ENCODE assay signal across 30 mouse cellular contexts in the genomic region with DNA sequence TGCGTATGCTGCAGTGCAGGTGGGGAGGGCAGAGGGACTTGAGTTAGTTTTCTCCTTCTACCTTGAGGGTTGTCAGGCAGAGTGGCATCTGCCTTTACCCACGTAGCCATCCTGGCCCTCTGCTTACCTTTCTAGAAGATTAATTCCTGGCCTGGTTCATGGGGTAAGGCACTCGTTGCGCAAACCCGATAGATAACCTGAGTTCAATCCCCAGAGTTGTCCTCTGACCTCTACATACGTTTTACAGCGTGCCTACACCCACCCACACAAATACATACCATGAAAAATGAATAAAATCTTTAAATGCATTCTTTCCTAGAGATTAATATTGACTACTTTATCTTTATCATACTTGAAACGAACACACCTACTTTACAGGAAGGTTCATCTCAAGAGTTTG.
"Had no signal": no experiment of that assay in that cellular context is flagged by ENCODE, and none has a peak within 500 bp of the region (broad histone marks: within the 10 kb centered on the region; RNA-seq: fewer than 3 reads in every experiment).

No protein-coding gene starts in this region.

- DNase-seq: left cerebral cortex, postnatal 4 days; liver; liver, embryonic 13.5 days; liver, postnatal 0 days; lung, adult 18-20 months; lung, adult 2 months; lung, embryonic 14.5 days; lung, postnatal 10 days; lung, postnatal 14 days; lung, postnatal 36 days; lung, postnatal 4 days; midbrain, embryonic 14.5 days had no signal

- H3K27me3 ChIP-seq: limb, embryonic 12.5 days; limb, embryonic 13.5 days; limb, embryonic 15.5 days; liver, embryonic 12.5 days; liver, embryonic 13.5 days; liver, embryonic 15.5 days; lung, embryonic 15.5 days; megakaryocyte, embryonic 14.5 days; midbrain, embryonic 12.5 days; midbrain, embryonic 13.5 days; midbrain, embryonic 15.5 days had no signal

- ATAC-seq: liver, embryonic 12.5 days; liver, postnatal 0 days; lung, postnatal 0 days; midbrain, embryonic 13.5 days; midbrain, embryonic 15.5 days; midbrain, embryonic 16.5 days had no signal

- H3K4me1 ChIP-seq: limb, embryonic 10.5 days; limb, embryonic 12.5 days; limb, embryonic 13.5 days; limb, embryonic 15.5 days had no signal

- H3K4me2 ChIP-seq: limb, embryonic 12.5 days; limb, embryonic 13.5 days; limb, embryonic 15.5 days; liver, embryonic 11.5 days; liver, embryonic 12.5 days; liver, embryonic 13.5 days; liver, embryonic 15.5 days; lung, embryonic 14.5 days; lung, embryonic 15.5 days; midbrain, embryonic 11.5 days; midbrain, embryonic 12.5 days; midbrain, embryonic 13.5 days; midbrain, embryonic 15.5 days had no signal

- H3K27ac ChIP-seq: limb, embryonic 10.5 days; limb, embryonic 12.5 days; limb, embryonic 13.5 days; limb, embryonic 15.5 days; liver, embryonic 12.5 days; liver, embryonic 13.5 days; liver, embryonic 14.5 days; liver, embryonic 15.5 days; lung, embryonic 15.5 days; midbrain, embryonic 10.5 days; midbrain, embryonic 12.5 days; midbrain, embryonic 13.5 days; midbrain, embryonic 15.5 days had no signal

- H3K9me3 ChIP-seq: limb, embryonic 10.5 days; limb, embryonic 12.5 days; limb, embryonic 13.5 days; limb, embryonic 15.5 days; liver, embryonic 12.5 days; liver, embryonic 13.5 days; liver, embryonic 15.5 days; lung, embryonic 15.5 days; megakaryocyte, embryonic 14.5 days; midbrain, embryonic 10.5 days; midbrain, embryonic 12.5 days; midbrain, embryonic 13.5 days; midbrain, embryonic 15.5 days had no signal

- H3K9ac ChIP-seq: limb, embryonic 12.5 days; limb, embryonic 13.5 days; limb, embryonic 15.5 days; liver, embryonic 12.5 days; liver, embryonic 13.5 days; liver, embryonic 14.5 days; liver, embryonic 15.5 days; liver, postnatal 0 days; lung, embryonic 14.5 days; lung, embryonic 15.5 days; midbrain, embryonic 12.5 days; midbrain, embryonic 13.5 days; midbrain, embryonic 15.5 days had no signal

- H3K4me3 ChIP-seq: limb, embryonic 10.5 days; limb, embryonic 12.5 days; limb, embryonic 13.5 days; limb, embryonic 15.5 days; liver, embryonic 12.5 days; liver, embryonic 13.5 days; liver, embryonic 15.5 days; lung, embryonic 15.5 days; megakaryocyte, embryonic 14.5 days; midbrain, embryonic 10.5 days; midbrain, embryonic 12.5 days; midbrain, embryonic 13.5 days; midbrain, embryonic 15.5 days; myocyte had no signal
